Mouse (Mus musculus) C2C12 (cell line): ENCODE results near the gene Ror1. TPM values are rescaled to one million over a fixed set of nuclear protein-coding genes. Genes with fewer than 3 reads are reported as not detected.
A peak's percentile ranks its signal among the peaks of the same experiment; 100 is the strongest.

ENCODE experiments used
- H3K27me3 ChIP-seq: one replicate; pipeline ENCODE4 v1.6.1; 2011; ENCODE audit not compliant: control insufficient read depth, insufficient read depth, insufficient read length
- H3K36me3 ChIP-seq: one replicate; pipeline ENCODE4 v1.6.1; 2011; ENCODE audit not compliant: control insufficient read depth, insufficient read depth
- H3K4me3 ChIP-seq: one replicate; pipeline ENCODE4 v1.5.1; 2011; ENCODE audit warnings: mild to moderate bottlenecking, control low read depth; ENCODE audit not compliant: poor library complexity, insufficient read depth, severe bottlenecking
- H3K79me2 ChIP-seq: one replicate; pipeline ENCODE4 v1.6.1; 2011; ENCODE audit not compliant: control insufficient read depth, insufficient read depth
- H3K79me3 ChIP-seq: one replicate; pipeline ENCODE4 v1.6.1; 2011; ENCODE audit warnings: low read depth, control low read depth
- H3ac ChIP-seq: one replicate; pipeline ENCODE3; 2011; ENCODE audit warnings: low read depth; ENCODE audit not compliant: control insufficient read depth, insufficient read length
- CEBPB ChIP-seq: IDR thresholded peaks from one replicate; pipeline ENCODE4 v1.6.1; 2011; ENCODE audit warnings: low read depth, mild to moderate bottlenecking, control low read depth, moderate library complexity
- CTCF ChIP-seq: IDR thresholded peaks from one replicate; pipeline ENCODE4 v1.5.1; 2011; ENCODE audit not compliant: control insufficient read depth, insufficient read depth, insufficient read length
- FOSL1 ChIP-seq: IDR thresholded peaks from one replicate; pipeline ENCODE4 v1.8.0; 2011; ENCODE audit warnings: mild to moderate bottlenecking, low read length; ENCODE audit not compliant: poor library complexity, insufficient read depth, severe bottlenecking
- MAX ChIP-seq: IDR thresholded peaks from one replicate; pipeline ENCODE4 v1.6.1; 2011; ENCODE audit warnings: mild to moderate bottlenecking, control low read depth
- MYOD1 ChIP-seq: IDR thresholded peaks from one replicate; pipeline ENCODE4 v1.6.1; 2011; ENCODE audit warnings: low read depth; ENCODE audit not compliant: control insufficient read depth, insufficient read length
- MYOG ChIP-seq: IDR thresholded peaks from one replicate; pipeline ENCODE4 v1.6.1; 2011; ENCODE audit not compliant: control insufficient read depth, insufficient read length; ENCODE audit errors: extremely low read depth
- USF1 ChIP-seq: IDR thresholded peaks from one replicate; pipeline ENCODE4 v1.6.1; 2011; ENCODE audit warnings: low read depth, mild to moderate bottlenecking, control low read depth, moderate library complexity
- polyA plus RNA-seq: library from polyadenylated mRNA; unstranded; fragments of >200 nt; fragmentation: generic; extraction: Trizol; gene quantifications from one replicate; pipeline ENCODE4 v1.2.1, GENCODE M21; 2012; ENCODE audit warnings: missing spikeins

The Ror1 gene
- polyA plus RNA-seq, 1 experiment, result 0.04 TPM

GRCm38 (mm10) chr4:100286111-100286541 is 190.5 kb downstream of the Ror1 start:
- Histone ChIP-seq H3K36me3 (no peaks in the 10 kb centered on the region), H3ac (no peak overlapping the region), H3K79me2 (no peaks in the 10 kb centered on the region), H3K4me3 (no peak overlapping the region), H3K27me3 (no peaks in the 10 kb centered on the region), H3K79me3 (no peaks in the 10 kb centered on the region)
- no peak for TF ChIP-seq CTCF
- no peak for TF ChIP-seq MYOG
- TF ChIP-seq MYOD1, result peak; percentile 92
- TF ChIP-seq FOSL1, result no peak
- TF ChIP-seq MAX, result no peak
- no peak for TF ChIP-seq CEBPB
- no peak for TF ChIP-seq USF1

GRCm38 (mm10) chr4:100286800-100287199 is 191.2 kb downstream of the Ror1 start:
- Histone ChIP-seq H3K36me3 (no peaks in the 10 kb centered on the region), H3ac (no peak overlapping the region), H3K79me3 (no peaks in the 10 kb centered on the region), H3K4me3 (no peak overlapping the region), H3K79me2 (no peaks in the 10 kb centered on the region), H3K27me3 (no peaks in the 10 kb centered on the region)
- TF ChIP-seq CEBPB (no peak), MYOG (no peak), FOSL1 (no peak)

GRCm38 (mm10) chr4:100287829-100288228 is 192.2 kb downstream of the Ror1 start:
- Histone ChIP-seq H3K79me2 (no peaks in the 10 kb centered on the region), H3K27me3 (no peaks in the 10 kb centered on the region), H3K36me3 (no peaks in the 10 kb centered on the region), H3K4me3 (no peak overlapping the region), H3ac (no peak overlapping the region), H3K79me3 (no peaks in the 10 kb centered on the region)
- no peak for TF ChIP-seq CTCF
- no peak for TF ChIP-seq MAX

DNA sequence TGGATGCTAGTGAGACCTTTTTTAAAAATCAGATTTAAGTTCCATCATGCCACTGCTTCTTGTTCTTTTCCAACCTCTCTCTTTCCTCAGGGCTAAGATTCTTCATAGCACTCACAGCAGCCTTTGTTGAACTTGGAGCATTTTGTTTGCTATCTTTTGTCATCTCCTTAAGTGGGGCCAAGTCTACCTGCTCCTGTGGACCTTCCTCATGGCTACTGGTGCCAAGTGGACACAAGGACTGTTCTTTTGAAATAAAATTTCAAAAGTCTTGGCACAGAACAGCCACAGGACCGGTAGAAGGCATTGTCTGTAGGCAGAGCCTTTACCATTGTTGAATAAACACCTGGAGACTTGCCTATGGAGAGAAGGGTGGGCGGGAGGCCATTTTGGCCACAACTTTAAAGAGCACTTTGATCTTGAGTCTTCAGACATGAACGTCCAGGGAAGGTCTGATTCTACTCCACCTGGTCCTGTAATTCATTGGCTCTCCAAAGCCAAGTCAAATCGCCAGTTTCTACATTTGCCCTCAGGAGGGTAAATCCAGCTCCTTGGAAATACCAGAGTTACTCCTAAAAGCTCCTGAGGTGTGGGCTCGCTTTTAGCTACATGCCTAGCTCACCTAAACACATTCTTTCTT is 195.5 kb downstream of the Ror1 start:
- no peak for TF ChIP-seq MAX
- no peak for TF ChIP-seq MYOD1
- TF ChIP-seq CTCF, result no peak
- TF ChIP-seq USF1, result no peak
- TF ChIP-seq FOSL1, result no peak
- TF ChIP-seq CEBPB, result no peak
- TF ChIP-seq MYOG, result no peak
- Histone ChIP-seq H3K79me3 (no peaks in the 10 kb centered on the region), H3K79me2 (no peaks in the 10 kb centered on the region), H3K4me3 (no peak overlapping the region), H3K27me3 (no peaks in the 10 kb centered on the region), H3ac (no peak overlapping the region), H3K36me3 (no peaks in the 10 kb centered on the region)

- Histone ChIP-seq H3ac (no peak overlapping the region), H3K4me3 (no peak overlapping the region), H3K27me3 (no peaks in the 10 kb centered on the region), H3K79me2 (no peaks in the 10 kb centered on the region), H3K36me3 (no peaks in the 10 kb centered on the region), H3K79me3 (no peaks in the 10 kb centered on the region)
- TF ChIP-seq USF1 (no peak), MYOD1 (no peak), FOSL1 (no peak), CTCF (no peak), MAX (no peak)
Observed at GRCm38 (mm10) chr4:100297678-100298077, 202.1 kb downstream of the Ror1 start.

DNA sequence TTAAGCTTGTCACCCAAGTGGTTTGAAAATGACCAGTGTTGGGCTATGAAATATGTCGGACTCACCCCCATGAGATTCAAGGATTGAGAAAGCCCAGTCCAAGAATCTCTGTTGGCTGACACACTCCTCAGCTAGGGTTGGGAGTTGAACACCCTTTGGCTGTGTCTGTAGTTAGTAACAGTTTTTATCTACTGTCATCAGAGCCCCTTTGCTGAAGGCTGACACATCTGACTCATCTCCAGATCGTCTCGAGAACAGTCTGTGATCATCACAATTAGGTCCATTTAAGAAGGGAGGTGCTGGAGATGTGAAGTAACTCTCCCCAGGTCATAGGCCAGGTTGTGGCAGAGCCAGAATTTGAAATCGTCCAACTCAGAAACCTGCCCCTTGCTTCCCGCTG is 203.0 kb downstream of the Ror1 start:
- TF ChIP-seq FOSL1 (no peak), MAX (no peak), CTCF (no peak), MYOD1 (no peak), CEBPB (no peak), USF1 (no peak), MYOG (no peak)
- Histone ChIP-seq H3ac (no peak overlapping the region), H3K79me3 (no peaks in the 10 kb centered on the region), H3K79me2 (no peaks in the 10 kb centered on the region), H3K4me3 (no peak overlapping the region), H3K36me3 (no peaks in the 10 kb centered on the region), H3K27me3 (no peaks in the 10 kb centered on the region)
